Mouse (Mus musculus) left cerebral cortex, adult 2 months (tissue): Measurements from ENCODE around the gene Txk. TPM values are rescaled to one million over a fixed set of nuclear protein-coding genes. Genes with fewer than 3 reads are reported as not detected.

Source experiments
- DNase-seq, 2 experiments: peaks; one replicate each; pipeline ENCODE4 v3.0.0; 2021 to 2022; ENCODE audit warnings: low spot score in 2 of 2, mixed read lengths in 1 of 2; ENCODE audit errors: extremely low spot score in 1 of 2
- H3K27ac ChIP-seq: fragments of 200-600 bp; 2 replicates; pipeline ENCODE4 v1.8.1; 2022
- H3K4me3 ChIP-seq: fragments of 200-600 bp; 2 replicates; pipeline ENCODE4 v1.8.1; 2022
- CTCF ChIP-seq: fragments of 200-600 bp; IDR thresholded peaks from 2 replicates; pipeline ENCODE4 v1.8.1; 2022; ENCODE audit warnings: antibody characterized with exemption, mild to moderate bottlenecking, moderate library complexity
- intact Hi-C: fragments of 180-260 bp; cut with DNase I; formaldehyde crosslinking; loops from one replicate; pipeline ENCODE4 v1.15.1; 2025
- total RNA-seq, 2 experiments: library from RNA; stranded (reverse); gene quantifications; 2 replicates each; pipeline ENCODE4 v1.2.3; 2021

Gene Txk
- total RNA-seq, 2 experiments from 2014 or later = 0.26 to 0.66 TPM

DNA sequence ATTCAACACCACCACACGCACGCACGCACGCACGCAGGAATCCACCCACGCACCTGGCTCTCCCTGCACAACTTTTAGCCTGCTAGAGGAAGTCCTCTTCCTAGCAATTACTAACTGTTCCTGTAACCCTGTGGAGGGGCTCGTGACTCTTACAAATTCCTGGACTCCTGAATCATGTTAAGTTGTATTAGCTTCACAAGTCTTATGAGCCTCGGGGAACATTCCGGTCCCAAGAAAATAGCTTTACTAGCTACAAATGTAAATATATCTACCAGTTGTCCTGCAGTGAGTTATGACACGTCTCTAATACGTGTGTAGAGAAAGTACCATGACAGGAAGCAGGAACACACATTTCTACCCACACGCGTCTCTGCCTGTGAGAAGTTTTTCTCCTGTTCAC lies 43.1 kb downstream of the Txk start:
- no peak for DNase-seq
- intact Hi-C loops = no loop called here
- H3K27ac ChIP-seq = no peak overlapping the region
- no peak for TF ChIP-seq CTCF
- H3K4me3 ChIP-seq = no peak overlapping the region

DNA sequence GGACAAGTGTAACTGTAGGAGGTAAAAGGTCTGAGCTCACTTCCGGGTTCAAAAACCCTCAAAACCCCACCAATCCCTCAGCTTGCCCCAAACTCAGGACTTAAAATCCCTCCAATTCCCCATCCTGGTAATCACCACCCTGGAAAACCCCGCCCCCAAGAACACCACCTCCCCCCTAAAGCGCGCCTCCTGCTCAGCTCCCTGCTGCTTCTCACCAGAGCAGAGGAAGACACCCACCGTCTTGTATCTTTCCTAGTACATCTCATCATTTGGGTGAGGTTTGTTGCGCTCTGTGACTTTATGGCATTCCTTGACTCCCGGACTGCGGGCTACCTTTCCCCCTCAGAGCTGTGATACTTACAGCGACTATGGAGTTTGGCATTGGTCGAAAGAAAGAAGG lies 45.9 kb downstream of the Txk start:
- no peak for TF ChIP-seq CTCF
- no peak for DNase-seq
- intact Hi-C loops = no loop called here

GRCm38 (mm10) chr5:72706095-72706494 lies 46.5 kb downstream of the Txk start:
- no peak for TF ChIP-seq CTCF
- intact Hi-C loops = no loop called here
- H3K27ac ChIP-seq = no peak overlapping the region
- H3K4me3 ChIP-seq = no peak overlapping the region
- no peak for DNase-seq

More for the DNA sequence above, 45.9 kb downstream of the Txk start:
- H3K4me3 ChIP-seq = no peak overlapping the region
- no peak overlapping the region for H3K27ac ChIP-seq

GRCm38 (mm10) chr5:72702202-72702601 lies 50.4 kb downstream of the Txk start:
- Histone ChIP-seq H3K4me3 (no peak overlapping the region), H3K27ac (no peak overlapping the region)
- DNase-seq = no peak
- no peak for TF ChIP-seq CTCF
- intact Hi-C loops = no loop called here

- no peak for TF ChIP-seq CTCF
- Histone ChIP-seq H3K4me3 (no peak overlapping the region), H3K27ac (no peak overlapping the region)
- intact Hi-C loops = no loop called here
- no peak for DNase-seq
These were observed 53.1 kb downstream of the Txk start for GRCm38 (mm10) chr5:72699500-72699818.

- Histone ChIP-seq H3K4me3 (no peak overlapping the region), H3K27ac (no peak overlapping the region)
- DNase-seq = no peak
- intact Hi-C loops = no loop called here
- TF ChIP-seq CTCF = no peak
These were observed 53.6 kb downstream of the Txk start for GRCm38 (mm10) chr5:72698818-72699499.

- intact Hi-C loops = no loop called here
- TF ChIP-seq CTCF = no peak
- no peak for DNase-seq
- H3K4me3 ChIP-seq = no peak overlapping the region
- H3K27ac ChIP-seq = no peak overlapping the region
These were observed 54.2 kb downstream of the Txk start for GRCm38 (mm10) chr5:72698343-72698742.

DNA sequence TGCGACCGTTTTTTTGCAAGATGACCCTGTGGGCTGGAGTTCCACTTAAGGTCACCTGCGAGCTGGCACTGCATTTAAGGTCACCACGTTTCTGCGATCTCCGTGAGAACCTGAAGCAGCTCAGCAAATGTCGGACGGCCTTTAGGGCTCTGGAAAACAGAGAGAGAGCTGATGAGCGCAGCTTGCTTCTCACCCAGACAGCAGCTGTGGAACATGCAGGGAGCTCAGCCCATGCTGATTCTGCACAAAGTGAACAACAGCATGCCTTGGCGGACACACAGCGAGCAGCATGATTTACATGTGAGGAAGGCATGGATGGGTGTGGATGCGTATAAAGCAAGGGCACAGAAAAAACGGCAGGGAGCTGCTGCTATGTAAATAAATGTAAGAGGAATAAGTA lies 56.1 kb downstream of the Txk start:
- DNase-seq = peak in 1 of 2 experiments; percentile 12
- Histone ChIP-seq H3K4me3 (no peak overlapping the region), H3K27ac (no peak overlapping the region)
- no peak for TF ChIP-seq CTCF
- intact Hi-C loops = no loop called here

GRCm38 (mm10) chr5:72694684-72695083 lies 57.9 kb downstream of the Txk start:
- intact Hi-C loops = no loop called here
- DNase-seq = no peak
- TF ChIP-seq CTCF = no peak
- Histone ChIP-seq H3K4me3 (no peak overlapping the region), H3K27ac (no peak overlapping the region)

- intact Hi-C loops = no loop called here
- TF ChIP-seq CTCF = no peak
- no peak for DNase-seq
- Histone ChIP-seq H3K27ac (no peak overlapping the region), H3K4me3 (no peak overlapping the region)
These were observed 62.1 kb downstream of the Txk start for GRCm38 (mm10) chr5:72690516-72690915.

DNA sequence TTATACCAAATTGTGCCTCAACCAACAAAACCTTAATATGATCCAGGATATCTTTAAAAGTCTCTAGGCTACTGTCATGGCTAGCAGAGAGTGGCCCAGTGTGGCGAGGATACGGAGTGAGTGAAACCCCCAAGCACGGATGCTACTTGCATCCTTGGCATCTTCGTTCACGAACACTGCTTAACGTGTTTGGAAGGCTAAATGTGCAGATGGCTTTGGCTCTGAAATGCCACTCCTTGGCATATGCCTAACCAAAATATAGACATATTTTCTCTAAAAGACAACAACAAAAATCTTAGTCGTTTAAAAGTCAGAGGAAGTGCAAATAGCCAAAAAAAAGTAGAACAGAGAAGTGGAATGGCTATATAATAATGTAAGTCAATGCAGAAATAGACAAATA lies 63.0 kb downstream of the Txk start:
- Histone ChIP-seq H3K27ac (no peak overlapping the region), H3K4me3 (no peak overlapping the region)
- no peak for DNase-seq
- TF ChIP-seq CTCF = no peak
- intact Hi-C loops = no loop called here

DNA sequence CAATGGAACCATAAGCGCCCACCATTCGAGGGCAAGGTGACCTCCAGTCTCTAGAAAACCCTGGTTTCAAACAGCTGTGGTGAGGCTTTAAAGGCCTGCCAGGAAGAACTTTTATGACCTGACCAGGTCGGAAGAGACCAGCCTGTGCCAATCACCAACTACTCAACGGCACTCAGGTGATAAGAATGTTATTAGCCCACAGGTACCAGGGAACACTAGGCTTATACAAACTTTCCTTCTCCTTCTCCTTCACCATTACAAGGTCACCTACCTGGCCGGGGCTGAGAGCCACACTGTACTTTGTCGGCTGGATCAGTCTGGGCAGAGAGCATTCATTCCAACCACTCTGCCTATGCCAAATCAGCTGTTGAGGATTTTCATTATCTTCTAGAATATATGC lies 71.1 kb downstream of the Txk start:
- H3K27ac ChIP-seq = no peak overlapping the region
- intact Hi-C loops = no loop called here
- no peak for DNase-seq
- H3K4me3 ChIP-seq = no peak overlapping the region
- no peak for TF ChIP-seq CTCF

- no peak overlapping the region for H3K4me3 ChIP-seq
- intact Hi-C loops = no loop called here
- no peak for DNase-seq
- no peak for TF ChIP-seq CTCF
- no peak overlapping the region for H3K27ac ChIP-seq
These were observed 77.5 kb downstream of the Txk start for GRCm38 (mm10) chr5:72674994-72675542.
